In genomic region chr4:115088611-115089338, GRCm38 (mm10) we compare ENCODE assay signal across 8 mouse cellular contexts. TPM values are rescaled to one million over a fixed set of nuclear protein-coding genes. Genes with fewer than 3 reads are reported as not detected.
A peak's percentile ranks its signal among the peaks of the same experiment; 100 is the strongest.
DNase-seq lines count a peak whose midpoint lies in the region; ATAC-seq lines count a peak whose summit lies in the region.

Gene Pdzk1ip1 (plus strand): TSS chr4:115088708.

- H3K9me3 ChIP-seq in midbrain, embryonic 11.5 days (ENCODE audit: control insufficient read depth, low read length): no peaks in the 10 kb centered on the region
- no peaks in the 10 kb centered on the region for H3K9me3 ChIP-seq in midbrain, embryonic 13.5 days
- H3K9me3 ChIP-seq in erythroblast, embryonic 14.5 days (ENCODE audit: control insufficient read depth, low read length): no peaks in the 10 kb centered on the region
- no peaks in the 10 kb centered on the region for H3K9me3 ChIP-seq in limb, embryonic 10.5 days (replicated peaks)

- no peak within 1 kb of the TSS for H3K4me3 ChIP-seq in midbrain, embryonic 11.5 days (ENCODE audit: low read depth, low read length)
- no peak within 1 kb of the TSS for H3K4me3 ChIP-seq in midbrain, embryonic 13.5 days (replicated peaks)
- peak within 1 kb of the TSS; percentile 67 for H3K4me3 ChIP-seq in erythroblast, embryonic 14.5 days (replicated peaks)
- peak within 1 kb of the TSS; percentile 17 for H3K4me3 ChIP-seq in limb, embryonic 10.5 days

- H3K9ac ChIP-seq in midbrain, embryonic 11.5 days (ENCODE audit: low read length): no peak within 1 kb of the TSS
- H3K9ac ChIP-seq in midbrain, embryonic 13.5 days (replicated peaks): no peak within 1 kb of the TSS

- no peak within 1 kb of the TSS for H3K27ac ChIP-seq in midbrain, embryonic 11.5 days (ENCODE audit: low read depth, low read length)
- H3K27ac ChIP-seq in midbrain, embryonic 13.5 days: no peak within 1 kb of the TSS
- H3K27ac ChIP-seq in limb, embryonic 10.5 days: peak within 1 kb of the TSS; percentile 54

- no peaks in the 10 kb centered on the region for H3K4me1 ChIP-seq in midbrain, embryonic 11.5 days (ENCODE audit: control insufficient read depth, insufficient read depth, low read length)
- H3K4me1 ChIP-seq in midbrain, embryonic 13.5 days (replicated peaks): no peaks in the 10 kb centered on the region
- H3K4me1 ChIP-seq in erythroblast, embryonic 14.5 days (ENCODE audit: control insufficient read depth): peaks cover 94% of the 10 kb centered on the region
- H3K4me1 ChIP-seq in limb, embryonic 10.5 days: 0 out of 2 replicates have a peak, but pooled peaks cover 9% of the 10 kb centered on the region

- ATAC-seq in midbrain, embryonic 11.5 days (ENCODE audit: low FRiP score): no peak
- ATAC-seq in midbrain, embryonic 13.5 days: no peak
- peak; percentile 82 for ATAC-seq in megakaryocyte-erythroid progenitor cell, adult 5-6 weeks (replicated peaks; ENCODE audit: low FRiP score, low TSS enrichment, poor library complexity, severe bottlenecking)

- 30% methylated on average over 11 of the region's 11 CpGs for WGBS in midbrain, embryonic 11.5 days
- WGBS in midbrain, embryonic 13.5 days: 32% methylated on average over 11 of the region's 11 CpGs
- 15% methylated on average over 11 of the region's 11 CpGs for WGBS in limb, embryonic 10.5 days

- DNase-seq in midbrain, embryonic 11.5 days (ENCODE audit: low spot score, missing footprints): no peak
- no peak for DNase-seq in limb, embryonic 10.5 days (ENCODE audit: low spot score)
- no peak for DNase-seq in right cerebral cortex, adult 18-20 months
- no peak for DNase-seq in retina, embryonic 14.5 days (ENCODE audit: low spot score)
- no peak for DNase-seq in adipocyte (ENCODE audit: low spot score)

- no peaks in the 10 kb centered on the region for H3K36me3 ChIP-seq in midbrain, embryonic 11.5 days (ENCODE audit: control insufficient read depth, insufficient read depth, low read length)
- H3K36me3 ChIP-seq in midbrain, embryonic 13.5 days: no peaks in the 10 kb centered on the region
- H3K36me3 ChIP-seq in erythroblast, embryonic 14.5 days (ENCODE audit: control insufficient read depth): peaks cover 35% of the 10 kb centered on the region
- no peaks in the 10 kb centered on the region for H3K36me3 ChIP-seq in limb, embryonic 10.5 days

- no peak within 1 kb of the TSS for H3K4me2 ChIP-seq in midbrain, embryonic 11.5 days
- no peak within 1 kb of the TSS for H3K4me2 ChIP-seq in midbrain, embryonic 13.5 days (replicated peaks)

- H3K27me3 ChIP-seq in midbrain, embryonic 11.5 days (ENCODE audit: control insufficient read depth, insufficient read depth, low read length): no peaks in the 10 kb centered on the region; the same call in 1 of the 2 replicates
- peaks cover 32% of the 10 kb centered on the region for H3K27me3 ChIP-seq in midbrain, embryonic 13.5 days
- H3K27me3 ChIP-seq in erythroblast, embryonic 14.5 days (ENCODE audit: control insufficient read depth): peaks cover 2% of the 10 kb centered on the region; the same call in 1 of the 2 replicates
- H3K27me3 ChIP-seq in limb, embryonic 10.5 days (ENCODE audit: low read depth, poor library complexity, severe bottlenecking): peaks cover 72% of the 10 kb centered on the region

RNA-seq across cellular contexts. Expression of gene Pdzk1ip1, which starts in this region (rescaled TPM):
- 14.6 and 16.6 TPM in 2 replicates for polyA plus RNA-seq in midbrain, embryonic 11.5 days (2014; fragmentation: Nextera tagmentation; extraction: Ambion mirVana)
- 5.9 and 6.3 TPM in 2 replicates for polyA plus RNA-seq in midbrain, embryonic 13.5 days (2015; fragmentation: Nextera tagmentation; extraction: Ambion mirVana)
- polyA plus RNA-seq in erythroblast, embryonic 14.5 days (2012): 0.99 and 2.2 TPM in 2 replicates
- polyA plus RNA-seq in limb, embryonic 10.5 days (2016; fragmentation: Nextera tagmentation; extraction: Ambion mirVana): 6.8 and 9.0 TPM in 2 replicates
- total RNA-seq in megakaryocyte-erythroid progenitor cell, adult 5-6 weeks (2014; fragmentation: Nextera tagmentation): 22.0 and 28.7 TPM in 2 replicates
- 5.9 and 34.2 TPM in 2 replicates for total RNA-seq in megakaryocyte-erythroid progenitor cell, adult 5-6 weeks (2017)

Comparison
In these comparisons a context has a peak if more than half of its experiments do, and no peak if none do; other contexts are left out.
1. H3K4me3 ChIP-seq: peak in erythroblast, embryonic 14.5 days (single experiment) and limb, embryonic 10.5 days (single experiment); none in midbrain, embryonic 11.5 days (single experiment) and midbrain, embryonic 13.5 days (single experiment).